Mouse (Mus musculus) liver, embryonic 11.5 days (tissue): ENCODE measurements around the gene Mfsd12. TPM values are rescaled to one million over a fixed set of nuclear protein-coding genes. Genes with fewer than 3 reads are reported as not detected.
A peak's percentile ranks its signal among the peaks of the same experiment; 100 is the strongest.

Source experiments
- ATAC-seq: fragments of 200-750 bp; cut with Nextera tagmentation; replicated peaks from 2 replicates; pipeline ENCODE4 v1.8.0; 2017; ENCODE audit warnings: moderate number of reproducible peaks, mild to moderate bottlenecking, moderate TSS enrichment, moderate library complexity; ENCODE audit not compliant: low FRiP score
- DNase-seq: peaks from one replicate; pipeline ENCODE4 v3.0.0-alpha.2; 2017; ENCODE audit warnings: low spot score
- H3K27ac ChIP-seq: fragments of 300-500 bp; sonication (generic); 2 replicates; pipeline ENCODE4 v1.5.1; 2014; ENCODE audit warnings: mild to moderate bottlenecking, low read depth, low read length, control low read depth
- H3K27me3 ChIP-seq: fragments of 300-500 bp; sonication (generic); replicated peaks from 2 replicates; pipeline ENCODE4 v1.6.1; 2014; ENCODE audit warnings: low read length, mixed read lengths; ENCODE audit not compliant: control insufficient read depth, insufficient read depth
- H3K36me3 ChIP-seq: fragments of 300-500 bp; sonication (generic); 2 replicates; pipeline ENCODE4 v1.6.1; 2014; ENCODE audit warnings: mild to moderate bottlenecking, low read length, moderate library complexity, mixed read lengths; ENCODE audit not compliant: control insufficient read depth, insufficient read depth
- H3K4me1 ChIP-seq: fragments of 300-500 bp; sonication (generic); replicated peaks from 2 replicates; pipeline ENCODE4 v1.6.1; 2014; ENCODE audit warnings: low read length, mixed read lengths; ENCODE audit not compliant: control insufficient read depth, insufficient read depth
- H3K4me2 ChIP-seq: fragments of 300-500 bp; sonication (generic); 2 replicates; pipeline ENCODE4 v1.6.1; 2014; ENCODE audit warnings: mild to moderate bottlenecking, control low read depth, moderate library complexity
- H3K4me3 ChIP-seq: fragments of 300-500 bp; sonication (generic); 2 replicates; pipeline ENCODE4 v1.5.1; 2014; ENCODE audit warnings: low read depth, low read length, control low read depth
- H3K9ac ChIP-seq: fragments of 300-500 bp; sonication (generic); 2 replicates; pipeline ENCODE4 v1.6.1; 2014; ENCODE audit warnings: low read depth, low read length, control low read depth
- H3K9me3 ChIP-seq: fragments of 300-500 bp; sonication (generic); 2 replicates; pipeline ENCODE4 v1.6.1; 2016; ENCODE audit warnings: low read length, inconsistent platforms, mixed read lengths; ENCODE audit not compliant: control insufficient read depth
- WGBS: fragments of 180-500 bp; shearing (Covaris S2); extraction: QIAGEN DNeasy Blood & Tissue Kit; methylation state at CpG from one replicate; pipeline ENCODE4 v1.1.7; 2014; 5-methylcytosine and 5-hydroxymethylcytosine counted together
- polyA plus RNA-seq: library from polyadenylated mRNA; unstranded; fragments of >200 nt; fragmentation: Nextera tagmentation; extraction: Ambion mirVana; gene quantifications from 2 replicates; pipeline ENCODE4 v1.2.1, GENCODE M21; 2014

The Mfsd12 gene
- polyA plus RNA-seq, 1 experiment from 2014 or later = 11.2 TPM

- H3K4me1 ChIP-seq = peaks cover 43% of the 10 kb centered on the region
- peak overlapping the region; percentile 7 for H3K9ac ChIP-seq
- H3K27me3 ChIP-seq = peaks cover 27% of the 10 kb centered on the region
- no peaks in the 10 kb centered on the region for H3K9me3 ChIP-seq
- DNase-seq (peak; percentile 80), ATAC-seq (peak; percentile 8; the same call in 1 of the 2 replicates)
- H3K4me2 ChIP-seq = peak overlapping the region; percentile 69
- H3K4me3 ChIP-seq = peak overlapping the region; percentile 35
- H3K27ac ChIP-seq = no peak overlapping the region
- peaks cover 4% of the 10 kb centered on the region; the same call in 1 of the 2 replicates for H3K36me3 ChIP-seq
- 9% methylated on average over 55 of the region's 55 CpGs for WGBS
Observed at GRCm38 (mm10) chr10:81346453-81347067, 10.7 kb upstream of the Mfsd12 start.

DNA sequence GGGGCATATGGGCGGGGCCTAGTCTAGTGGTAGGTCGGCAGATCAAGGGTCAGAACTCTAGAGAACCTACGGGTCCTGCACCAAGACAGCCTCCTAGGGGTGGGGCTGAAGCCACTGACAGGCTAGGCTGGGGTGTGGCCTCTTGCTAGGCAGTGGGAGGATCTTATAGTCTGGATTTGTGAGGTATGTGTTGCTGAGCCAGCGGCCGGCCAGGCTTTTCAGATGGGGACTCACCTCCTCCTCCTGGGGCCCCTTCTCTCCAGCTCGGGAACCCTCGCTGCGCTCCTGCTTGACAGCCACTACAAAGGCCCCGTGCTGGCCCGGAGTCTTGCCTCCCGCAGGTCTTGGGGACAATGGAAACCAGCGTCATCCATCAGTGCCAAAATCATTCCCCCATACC lies 8.1 kb upstream of the Mfsd12 start:
- DNase-seq (no peak), ATAC-seq (peak; percentile 53)
- Histone ChIP-seq H3K4me1 (peaks cover 56% of the 10 kb centered on the region), H3K36me3 (peaks cover 4% of the 10 kb centered on the region; the same call in 1 of the 2 replicates), H3K4me3 (peak overlapping the region; percentile 86), H3K4me2 (peak overlapping the region; percentile 96), H3K27ac (peak overlapping the region; percentile 87), H3K27me3 (peaks cover 2% of the 10 kb centered on the region; the same call in 1 of the 2 replicates), H3K9ac (peak overlapping the region; percentile 84), H3K9me3 (no peaks in the 10 kb centered on the region)
- WGBS = 4% methylated on average over 12 of the region's 12 CpGs

DNA sequence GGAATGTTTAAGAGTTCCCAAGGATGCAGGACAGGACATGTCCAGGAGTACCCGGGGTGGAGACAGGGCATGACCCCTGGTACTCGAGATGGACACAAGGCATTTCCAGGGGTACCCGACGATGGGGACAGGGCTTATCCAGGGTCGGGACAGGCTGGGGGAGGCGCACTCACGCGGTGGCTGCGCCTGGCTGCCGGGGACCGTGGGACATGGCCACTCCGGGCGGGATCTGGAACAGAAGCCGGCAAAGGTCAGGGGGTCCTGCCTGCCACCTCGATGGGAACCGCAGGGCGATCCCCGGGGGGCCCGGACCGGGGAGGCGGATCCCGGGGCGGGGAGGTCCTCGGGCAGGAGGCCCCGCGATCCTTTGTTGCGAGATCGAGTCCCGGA lies 7.3 kb upstream of the Mfsd12 start:
- Histone ChIP-seq H3K27ac (peak overlapping the region; percentile 87), H3K4me1 (peaks cover 63% of the 10 kb centered on the region), H3K4me3 (peak overlapping the region; percentile 86), H3K36me3 (peaks cover 4% of the 10 kb centered on the region; the same call in 1 of the 2 replicates), H3K9ac (peak overlapping the region; percentile 84), H3K4me2 (peak overlapping the region; percentile 96), H3K9me3 (no peaks in the 10 kb centered on the region), H3K27me3 (0 out of 2 replicates have a peak, but pooled peaks cover 2% of the 10 kb centered on the region)
- no peak; the same call in 1 of the 2 replicates for ATAC-seq
- under 1% methylated on average over 29 of the region's 29 CpGs for WGBS
- no peak for DNase-seq

GRCm38 (mm10) chr10:81350351-81351063 lies 6.8 kb upstream of the Mfsd12 start, which contains the start of gene Hmg20b:
TSS of gene Hmg20b (minus strand) at chr10:81350480.
- peak within 1 kb of the TSS; percentile 84 for H3K9ac ChIP-seq
- peaks cover 67% of the 10 kb centered on the region for H3K4me1 ChIP-seq
- peak within 1 kb of the TSS; percentile 87 for H3K27ac ChIP-seq
- DNase-seq (peak; percentile 98), ATAC-seq (peak; percentile 88)
- peak within 1 kb of the TSS; percentile 96 for H3K4me2 ChIP-seq
- peak within 1 kb of the TSS; percentile 86 for H3K4me3 ChIP-seq
- 0 out of 2 replicates have a peak, but pooled peaks cover 2% of the 10 kb centered on the region for H3K27me3 ChIP-seq
- H3K36me3 ChIP-seq = peaks cover 4% of the 10 kb centered on the region; the same call in 1 of the 2 replicates
- H3K9me3 ChIP-seq = no peaks in the 10 kb centered on the region
- 1% methylated on average over 54 of the region's 54 CpGs for WGBS

GRCm38 (mm10) chr10:81351678-81352291 lies 5.5 kb upstream of the Mfsd12 start:
- WGBS = 10% methylated on average over 9 of the region's 9 CpGs

DNA sequence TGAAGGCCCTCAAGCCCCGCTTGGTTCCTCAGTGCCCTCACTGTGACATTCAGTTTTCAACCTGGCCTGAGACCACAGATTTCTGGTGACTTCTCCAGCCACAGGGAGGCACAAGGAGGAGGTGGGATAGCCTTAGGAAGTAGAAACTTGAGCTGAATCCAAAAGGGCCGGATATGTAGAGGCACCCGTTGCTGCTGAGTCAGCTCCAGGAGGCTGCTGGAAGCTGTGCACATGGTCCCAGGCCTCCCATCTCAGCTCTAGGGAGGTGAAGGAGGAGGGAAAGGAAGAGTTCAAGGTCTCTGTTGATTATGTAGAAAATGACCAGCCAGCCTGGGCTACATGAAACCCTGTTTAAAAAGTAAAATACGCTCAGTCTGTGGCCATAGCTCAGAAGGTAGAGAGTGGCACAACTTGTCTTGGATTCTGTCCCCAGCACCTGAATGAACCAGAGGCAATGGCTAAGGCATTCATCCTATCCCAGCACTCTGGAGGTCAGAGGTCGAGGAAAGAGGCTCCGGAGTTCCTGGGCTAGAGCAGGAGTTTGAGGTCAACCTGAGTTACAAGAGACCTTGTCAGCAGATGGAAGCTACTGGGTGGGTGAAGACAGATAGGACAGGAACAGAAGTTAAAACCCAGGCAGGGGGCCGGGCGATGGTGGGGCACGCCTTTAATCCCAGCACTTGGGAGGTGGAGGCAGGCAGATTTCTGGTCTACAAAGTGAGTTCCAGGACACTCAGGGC lies 2.4 kb upstream of the Mfsd12 start:
- 62% methylated on average over 9 of the region's 9 CpGs for WGBS
- no peak for ATAC-seq
- peak overlapping the region; percentile 1; the same call in 1 of the 2 replicates for H3K9ac ChIP-seq
- H3K4me2 ChIP-seq = no peak overlapping the region
- 0 out of 2 replicates have a peak, but pooled peaks cover 1% of the 10 kb centered on the region for H3K36me3 ChIP-seq
- no peak overlapping the region for H3K27ac ChIP-seq
- no peak overlapping the region for H3K4me3 ChIP-seq
- peaks cover 69% of the 10 kb centered on the region for H3K4me1 ChIP-seq
- H3K27me3 ChIP-seq = no peaks in the 10 kb centered on the region
- H3K9me3 ChIP-seq = no peaks in the 10 kb centered on the region
- no peak for DNase-seq

More at GRCm38 (mm10) chr10:81351678-81352291, 5.5 kb upstream of the Mfsd12 start:
- Histone ChIP-seq H3K4me3 (peak overlapping the region; percentile 26), H3K4me2 (peak overlapping the region; percentile 62), H3K27ac (peak overlapping the region; percentile 69), H3K4me1 (peaks cover 70% of the 10 kb centered on the region), H3K9ac (peak overlapping the region; percentile 53), H3K9me3 (no peaks in the 10 kb centered on the region), H3K27me3 (no peaks in the 10 kb centered on the region), H3K36me3 (peaks cover 4% of the 10 kb centered on the region; the same call in 1 of the 2 replicates)
- peak; percentile 32 for ATAC-seq
- no peak for DNase-seq

- Histone ChIP-seq H3K27ac (peak overlapping the region; percentile 16; the same call in 1 of the 2 replicates), H3K36me3 (0 out of 2 replicates have a peak, but pooled peaks cover 4% of the 10 kb centered on the region), H3K4me2 (no peak overlapping the region), H3K9ac (no peak overlapping the region), H3K9me3 (no peaks in the 10 kb centered on the region), H3K4me1 (peaks cover 75% of the 10 kb centered on the region), H3K27me3 (no peaks in the 10 kb centered on the region), H3K4me3 (no peak overlapping the region)
- ATAC-seq (no peak), DNase-seq (no peak)
- WGBS = 69% methylated on average over 4 of the region's 4 CpGs
Observed at GRCm38 (mm10) chr10:81355533-81355932, 1.8 kb upstream of the Mfsd12 start.
